Mouse (Mus musculus) limb, embryonic 10.5 days (tissue): ENCODE measurements around the gene Immp2l. TPM values are rescaled to one million over a fixed set of nuclear protein-coding genes. Genes with fewer than 3 reads are reported as not detected.

Experiments
- DNase-seq: peaks from one replicate; pipeline ENCODE4 v3.0.0-alpha.2; 2017; ENCODE audit warnings: low spot score
- H3K27ac ChIP-seq: fragments of 300-500 bp; sonication (generic); 2 replicates; pipeline ENCODE4 v1.5.1; 2016; ENCODE audit warnings: mild to moderate bottlenecking
- H3K27me3 ChIP-seq: fragments of 300-500 bp; sonication (generic); 2 replicates; pipeline ENCODE4 v1.6.1; 2016; ENCODE audit warnings: low read depth, mild to moderate bottlenecking; ENCODE audit not compliant: poor library complexity, severe bottlenecking
- H3K36me3 ChIP-seq: fragments of 300-500 bp; sonication (generic); 2 replicates; pipeline ENCODE4 v1.6.1; 2016; ENCODE audit warnings: mild to moderate bottlenecking, moderate library complexity
- H3K4me1 ChIP-seq: fragments of 300-500 bp; sonication (generic); 2 replicates; pipeline ENCODE4 v1.6.1; 2016
- H3K4me3 ChIP-seq: fragments of 300-500 bp; sonication (generic); 2 replicates; pipeline ENCODE4 v1.5.1; 2016; ENCODE audit warnings: mild to moderate bottlenecking, moderate library complexity
- H3K9me3 ChIP-seq: fragments of 300-500 bp; sonication (generic); replicated peaks from 2 replicates; pipeline ENCODE4 v1.6.1; 2016; ENCODE audit warnings: mild to moderate bottlenecking
- WGBS: fragments of 180-500 bp; shearing (Covaris S2); methylation state at CpG from one replicate; pipeline ENCODE4 v1.1.7; 2016; 5-methylcytosine and 5-hydroxymethylcytosine counted together
- polyA plus RNA-seq: library from polyadenylated mRNA; unstranded; fragments of >200 nt; fragmentation: Nextera tagmentation; extraction: Ambion mirVana; gene quantifications from 2 replicates; pipeline ENCODE4 v1.2.1, GENCODE M21; 2016

The Immp2l gene
- polyA plus RNA-seq, 1 experiment from 2014 or later: 8.5 TPM

DNA sequence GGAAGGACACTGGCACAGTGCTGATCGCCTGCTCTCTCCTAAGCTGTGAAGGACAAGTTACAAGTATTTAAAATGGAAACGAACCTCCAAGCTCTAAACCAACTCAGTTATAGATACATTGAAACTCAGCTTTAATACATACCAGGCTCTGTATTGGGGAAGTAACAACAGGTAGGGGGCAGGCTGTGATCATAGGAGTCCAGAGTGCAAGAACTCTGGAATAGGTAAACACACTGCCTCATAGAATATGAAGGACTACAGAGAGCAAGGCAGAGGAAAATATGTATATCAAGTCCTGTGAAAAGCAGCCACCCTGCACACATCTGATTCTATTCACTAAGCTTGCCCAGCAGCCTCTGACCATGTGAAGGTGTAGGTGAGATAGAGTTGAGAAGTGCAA, 99.3 kb downstream of the Immp2l start:
- 92% methylated on average over 2 of the region's 2 CpGs for WGBS
- Histone ChIP-seq H3K4me3 (no peak overlapping the region), H3K36me3 (no peaks in the 10 kb centered on the region), H3K4me1 (no peaks in the 10 kb centered on the region), H3K9me3 (no peaks in the 10 kb centered on the region), H3K27me3 (no peaks in the 10 kb centered on the region), H3K27ac (no peak overlapping the region)
- no peak for DNase-seq

DNA sequence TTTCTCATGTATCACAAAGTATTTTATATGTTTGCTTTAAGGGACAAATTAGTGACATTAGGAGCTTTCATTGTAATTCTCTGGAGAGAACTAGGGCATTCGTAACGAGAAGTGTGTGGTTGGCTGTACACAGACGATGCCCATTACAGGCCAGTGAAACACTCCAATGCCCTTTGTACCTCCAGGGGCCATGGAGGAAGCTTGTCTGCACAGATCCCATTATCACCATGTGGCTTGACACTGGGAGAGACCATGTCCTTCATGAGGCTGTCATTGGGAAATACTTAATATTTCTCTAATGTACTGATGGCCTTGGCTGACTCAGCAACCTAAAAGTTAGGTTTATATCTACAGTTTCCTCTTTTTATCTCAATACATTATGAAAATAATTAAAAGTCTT, 111.0 kb downstream of the Immp2l start:
- no peak for DNase-seq
- Histone ChIP-seq H3K4me1 (no peaks in the 10 kb centered on the region), H3K27me3 (no peaks in the 10 kb centered on the region), H3K36me3 (no peaks in the 10 kb centered on the region), H3K9me3 (no peaks in the 10 kb centered on the region), H3K4me3 (no peak overlapping the region), H3K27ac (no peak overlapping the region)
- 64% methylated on average over 3 of the region's 3 CpGs for WGBS

DNA sequence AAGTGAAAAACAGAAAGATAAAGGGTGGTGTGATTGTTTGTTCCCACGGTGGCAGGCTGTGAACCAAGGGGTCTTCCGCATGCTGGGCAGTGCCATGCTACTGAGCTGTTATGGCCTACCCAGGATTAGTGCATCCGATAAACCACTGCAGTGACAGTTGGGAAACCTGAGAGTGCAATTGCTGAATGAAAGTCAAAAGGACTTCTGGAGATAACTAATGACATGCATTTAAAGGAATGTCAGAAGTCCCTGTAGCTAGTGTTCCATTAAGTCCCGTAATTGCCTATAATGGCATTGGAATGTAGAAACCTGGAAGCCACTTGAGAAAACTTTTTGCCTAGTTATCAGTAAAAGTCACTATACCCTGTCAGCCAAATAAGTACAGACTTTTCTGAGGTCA, 135.7 kb downstream of the Immp2l start:
- H3K36me3 ChIP-seq: no peaks in the 10 kb centered on the region
- WGBS: 69% methylated on average over 4 of the region's 4 CpGs
- H3K9me3 ChIP-seq: no peaks in the 10 kb centered on the region
- DNase-seq: no peak
- no peaks in the 10 kb centered on the region for H3K4me1 ChIP-seq
- no peak overlapping the region for H3K27ac ChIP-seq
- H3K27me3 ChIP-seq: no peaks in the 10 kb centered on the region
- no peak overlapping the region for H3K4me3 ChIP-seq

DNA sequence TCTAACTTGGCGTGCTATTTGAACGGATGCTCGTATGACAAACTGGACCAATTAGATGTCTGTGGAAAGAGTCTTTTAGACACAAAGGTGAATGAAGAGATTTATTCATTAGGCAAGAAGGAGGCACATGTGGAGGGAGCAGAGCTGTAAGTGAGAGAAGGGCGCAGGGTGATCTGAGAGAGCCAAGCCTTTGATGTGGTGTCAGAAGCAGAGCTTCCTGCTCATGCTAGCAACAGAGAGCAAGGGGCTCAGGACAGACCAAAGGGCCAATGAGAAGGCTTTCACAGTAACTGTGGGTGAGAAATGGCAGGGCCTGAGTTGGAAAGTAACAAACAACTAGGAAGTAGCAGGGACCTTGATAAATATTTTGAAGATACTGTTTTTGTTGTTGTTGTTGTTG, 143.9 kb downstream of the Immp2l start:
- 49% methylated on average over 4 of the region's 4 CpGs for WGBS
- no peak overlapping the region for H3K4me3 ChIP-seq
- no peaks in the 10 kb centered on the region for H3K27me3 ChIP-seq
- H3K4me1 ChIP-seq: 0 out of 2 replicates have a peak, but pooled peaks cover 3% of the 10 kb centered on the region
- no peak for DNase-seq
- H3K36me3 ChIP-seq: no peaks in the 10 kb centered on the region
- no peak overlapping the region for H3K27ac ChIP-seq
- no peaks in the 10 kb centered on the region for H3K9me3 ChIP-seq

DNA sequence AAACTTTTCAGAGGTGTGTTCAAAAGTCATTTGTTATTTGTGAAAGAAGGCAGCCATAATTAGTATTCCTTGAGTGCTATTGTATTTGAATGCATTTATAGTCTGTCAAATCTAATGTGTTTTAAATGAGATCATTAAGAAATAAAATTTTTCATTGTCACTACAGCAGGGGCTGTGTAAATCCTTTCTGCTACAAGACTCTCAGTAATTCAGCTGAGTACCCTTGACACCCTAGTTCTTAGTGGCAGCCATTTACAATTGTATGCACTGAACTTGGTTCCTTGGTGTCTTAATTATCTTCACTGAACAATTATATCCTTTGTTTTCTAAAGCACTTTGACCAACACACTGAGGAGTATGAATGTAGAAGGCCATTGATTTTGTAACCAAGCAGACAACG, 146.2 kb downstream of the Immp2l start:
- no peak overlapping the region for H3K27ac ChIP-seq
- H3K4me3 ChIP-seq: no peak overlapping the region
- H3K9me3 ChIP-seq: no peaks in the 10 kb centered on the region
- H3K36me3 ChIP-seq: no peaks in the 10 kb centered on the region
- H3K4me1 ChIP-seq: 0 out of 2 replicates have a peak, but pooled peaks cover 3% of the 10 kb centered on the region
- 90% methylated on average over 1 of the region's 1 CpGs for WGBS
- no peaks in the 10 kb centered on the region for H3K27me3 ChIP-seq
- no peak for DNase-seq

DNA sequence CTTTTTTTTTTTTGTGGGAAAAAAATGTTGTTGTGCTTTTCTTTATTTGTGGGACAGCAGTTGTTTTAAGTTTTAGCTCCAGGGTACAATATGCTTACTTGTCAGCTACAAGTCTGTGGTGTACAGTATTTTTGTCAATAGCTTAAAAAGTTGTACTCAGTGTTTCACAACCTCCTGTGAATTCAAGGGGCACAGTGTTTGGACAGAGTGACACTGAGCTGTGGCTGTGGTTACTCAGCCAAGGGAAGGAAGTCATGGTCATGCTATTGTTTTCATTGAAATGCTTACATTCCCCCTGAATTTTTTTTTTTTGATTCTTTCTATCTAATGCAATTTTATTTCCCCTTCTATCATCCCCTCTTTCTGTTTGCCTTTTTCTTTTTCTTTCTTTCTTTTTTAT, 159.0 kb downstream of the Immp2l start:
- H3K4me3 ChIP-seq: no peak overlapping the region
- no peak for DNase-seq
- no peaks in the 10 kb centered on the region for H3K4me1 ChIP-seq
- H3K9me3 ChIP-seq: no peaks in the 10 kb centered on the region
- H3K36me3 ChIP-seq: no peaks in the 10 kb centered on the region
- no peak overlapping the region for H3K27ac ChIP-seq
- no peaks in the 10 kb centered on the region for H3K27me3 ChIP-seq

DNA sequence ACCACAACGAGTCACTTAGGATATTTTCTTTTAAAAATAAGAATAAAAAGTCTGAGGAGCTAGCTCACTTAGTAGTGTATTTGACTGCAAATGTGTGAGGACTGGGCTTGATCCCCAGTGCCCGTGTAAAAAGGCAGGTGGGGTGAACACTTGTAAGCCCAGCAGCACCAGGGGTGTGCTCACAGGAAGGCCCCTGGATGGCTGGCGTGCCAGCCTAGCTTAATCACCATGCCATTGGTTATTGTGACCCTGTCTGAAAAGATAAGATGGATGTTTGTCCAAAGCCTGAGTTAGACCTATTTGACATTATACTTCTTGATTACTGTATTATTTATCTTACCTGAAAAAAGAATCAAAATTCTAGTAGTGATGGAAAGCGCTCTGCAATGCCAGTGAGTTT, 161.2 kb downstream of the Immp2l start:
- DNase-seq: no peak
- 90% methylated on average over 4 of the region's 4 CpGs for WGBS

DNA sequence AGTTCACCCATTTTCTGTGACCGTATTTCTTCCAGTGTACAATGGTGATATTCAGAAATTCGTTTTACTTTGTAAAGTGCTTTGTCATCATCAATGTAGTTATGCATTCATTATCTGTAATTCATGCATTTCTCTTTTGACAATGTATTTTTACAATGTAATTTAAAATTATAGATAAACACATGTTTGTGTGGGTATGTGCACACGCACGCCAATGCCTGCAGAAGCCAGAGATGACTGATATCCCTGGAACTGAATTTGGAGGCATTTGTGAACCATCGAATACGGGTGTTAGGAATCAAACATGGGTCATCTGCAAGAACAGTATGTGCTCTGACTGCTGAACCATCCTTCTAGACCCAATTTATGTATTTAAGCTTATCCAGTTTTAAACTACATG, 161.6 kb downstream of the Immp2l start:
- H3K36me3 ChIP-seq: no peaks in the 10 kb centered on the region
- H3K27me3 ChIP-seq: no peaks in the 10 kb centered on the region
- no peak overlapping the region for H3K27ac ChIP-seq
- no peak overlapping the region for H3K4me3 ChIP-seq
- H3K9me3 ChIP-seq: no peaks in the 10 kb centered on the region
- no peaks in the 10 kb centered on the region for H3K4me1 ChIP-seq
- WGBS: 91% methylated on average over 6 of the region's 6 CpGs
- DNase-seq: no peak

More for the DNA sequence above, 161.2 kb downstream of the Immp2l start:
- H3K36me3 ChIP-seq: no peaks in the 10 kb centered on the region
- no peaks in the 10 kb centered on the region for H3K9me3 ChIP-seq
- no peak overlapping the region for H3K27ac ChIP-seq
- H3K27me3 ChIP-seq: no peaks in the 10 kb centered on the region
- H3K4me3 ChIP-seq: no peak overlapping the region
- H3K4me1 ChIP-seq: no peaks in the 10 kb centered on the region

DNA sequence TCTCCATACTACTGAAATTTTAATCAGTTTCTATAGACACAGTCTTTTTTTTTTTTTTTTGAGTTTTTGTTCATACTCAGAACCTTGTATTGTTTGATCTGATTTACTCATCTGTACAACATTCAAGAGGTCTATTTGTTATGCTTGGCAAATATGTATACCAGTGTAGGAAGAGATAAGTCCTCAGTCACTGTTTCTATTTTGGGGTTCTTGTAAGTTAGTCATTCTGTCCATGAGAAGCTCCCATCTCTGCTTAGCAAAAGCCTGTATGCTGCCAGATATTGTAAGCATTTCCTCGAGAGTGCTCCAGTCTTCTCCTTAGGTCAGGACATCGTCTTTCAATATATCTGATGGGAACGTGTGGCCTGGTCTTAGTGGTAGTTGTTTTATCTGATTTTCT, 168.9 kb downstream of the Immp2l start:
- no peak for DNase-seq
- Histone ChIP-seq H3K27me3 (no peaks in the 10 kb centered on the region), H3K36me3 (no peaks in the 10 kb centered on the region), H3K27ac (no peak overlapping the region), H3K4me3 (no peak overlapping the region), H3K9me3 (no peaks in the 10 kb centered on the region), H3K4me1 (peaks cover 16% of the 10 kb centered on the region)
- 83% methylated on average over 3 of the region's 3 CpGs for WGBS

DNA sequence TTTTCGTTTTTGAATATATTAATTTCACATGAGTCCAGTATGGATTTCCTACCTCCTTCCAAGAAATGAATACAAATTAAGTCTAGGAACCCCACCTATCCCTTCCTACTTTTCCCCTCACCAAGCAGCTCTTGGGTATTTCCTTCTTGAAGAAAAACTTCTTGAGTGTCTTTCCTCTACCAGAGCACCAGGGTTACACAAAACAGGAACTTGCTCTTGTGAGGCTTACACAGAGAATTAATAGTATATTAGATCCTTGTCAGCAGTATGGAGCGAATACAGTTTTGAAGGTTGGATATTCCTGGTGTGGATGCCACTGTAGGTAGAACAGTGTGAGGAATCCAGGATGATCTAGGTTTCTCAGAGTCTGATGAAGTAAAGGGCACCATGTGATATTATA, 172.5 kb downstream of the Immp2l start:
- DNase-seq: no peak
- Histone ChIP-seq H3K4me3 (no peak overlapping the region), H3K4me1 (peaks cover 16% of the 10 kb centered on the region), H3K9me3 (no peaks in the 10 kb centered on the region), H3K36me3 (no peaks in the 10 kb centered on the region), H3K27me3 (no peaks in the 10 kb centered on the region), H3K27ac (no peak overlapping the region)
- whole genome bisulfite sequencing: 91% methylated on average over 2 of the region's 2 CpGs

DNA sequence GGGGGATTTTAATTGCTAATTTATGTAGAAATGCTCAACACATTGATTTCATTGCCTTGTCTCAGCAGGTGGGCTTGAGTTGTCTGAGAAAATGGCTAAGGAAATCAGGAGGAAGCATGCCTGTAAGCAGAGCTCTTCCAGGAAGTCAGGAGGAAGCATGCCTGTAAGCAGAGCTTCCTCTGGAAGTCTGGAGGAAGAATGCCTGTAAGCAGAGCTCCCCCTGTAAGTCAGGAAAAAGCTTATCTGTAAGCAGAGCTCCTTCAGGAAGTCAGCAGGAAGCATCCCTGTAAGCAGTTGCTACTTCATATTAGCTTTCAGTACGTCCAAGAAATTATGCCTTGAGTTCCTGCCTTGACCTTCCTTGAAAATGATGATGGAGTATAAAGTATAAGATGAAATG, 191.3 kb downstream of the Immp2l start:
- no peak overlapping the region for H3K27ac ChIP-seq
- no peak overlapping the region for H3K4me3 ChIP-seq
- WGBS: 55% methylated on average over 1 of the region's 1 CpGs
- H3K4me1 ChIP-seq: no peaks in the 10 kb centered on the region
- H3K27me3 ChIP-seq: no peaks in the 10 kb centered on the region
- DNase-seq: no peak
- H3K36me3 ChIP-seq: no peaks in the 10 kb centered on the region
- no peaks in the 10 kb centered on the region for H3K9me3 ChIP-seq

DNA sequence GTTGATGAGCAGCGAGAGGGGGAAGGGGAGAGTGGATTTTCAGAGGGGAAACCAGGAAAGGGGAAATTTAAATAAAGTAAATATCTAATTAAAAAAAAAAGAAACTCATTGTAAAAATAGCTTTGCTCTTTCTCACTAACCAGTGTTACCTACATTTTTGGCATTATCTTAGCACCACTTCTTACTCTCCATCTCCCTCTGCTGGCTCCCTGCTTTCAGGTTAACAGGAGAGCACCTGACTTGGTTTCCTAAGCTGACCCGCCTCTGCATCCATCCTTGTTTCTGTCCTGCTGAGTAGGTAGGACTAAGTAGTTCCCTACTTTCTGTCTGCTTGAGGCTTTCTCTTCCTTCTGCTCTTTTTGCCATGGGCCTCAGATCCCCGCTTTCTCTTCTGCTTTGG, 198.0 kb downstream of the Immp2l start:
- no peaks in the 10 kb centered on the region for H3K9me3 ChIP-seq
- H3K27ac ChIP-seq: no peak overlapping the region
- H3K27me3 ChIP-seq: no peaks in the 10 kb centered on the region
- 56% methylated on average over 3 of the region's 3 CpGs for WGBS
- peaks cover 21% of the 10 kb centered on the region for H3K4me1 ChIP-seq
- DNase-seq: no peak
- no peak overlapping the region for H3K4me3 ChIP-seq
- H3K36me3 ChIP-seq: no peaks in the 10 kb centered on the region

DNA sequence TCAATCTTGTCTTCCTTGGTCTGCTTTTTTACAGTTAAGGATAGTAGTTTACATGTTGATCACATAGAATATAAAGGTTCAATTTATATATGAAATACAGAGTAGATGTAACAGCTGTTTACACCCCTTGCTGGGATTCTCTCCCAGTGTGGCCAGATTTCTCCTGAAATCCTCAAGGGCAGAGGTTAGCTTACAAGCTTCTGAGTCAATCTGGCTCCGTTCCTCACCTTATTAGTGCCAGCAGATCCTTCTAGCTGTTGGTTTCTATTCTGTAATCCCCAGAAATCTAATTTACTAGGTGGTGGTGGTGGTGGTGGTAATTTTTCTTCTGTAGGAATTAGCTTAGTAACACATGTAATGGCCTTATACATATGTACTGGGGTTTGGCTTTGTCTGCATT, 199.8 kb downstream of the Immp2l start:
- no peaks in the 10 kb centered on the region for H3K9me3 ChIP-seq
- no peaks in the 10 kb centered on the region for H3K36me3 ChIP-seq
- 58% methylated on average over 1 of the region's 1 CpGs for WGBS
- no peak overlapping the region for H3K4me3 ChIP-seq
- DNase-seq: no peak
- H3K27ac ChIP-seq: no peak overlapping the region
- H3K27me3 ChIP-seq: no peaks in the 10 kb centered on the region
- peaks cover 21% of the 10 kb centered on the region for H3K4me1 ChIP-seq

DNA sequence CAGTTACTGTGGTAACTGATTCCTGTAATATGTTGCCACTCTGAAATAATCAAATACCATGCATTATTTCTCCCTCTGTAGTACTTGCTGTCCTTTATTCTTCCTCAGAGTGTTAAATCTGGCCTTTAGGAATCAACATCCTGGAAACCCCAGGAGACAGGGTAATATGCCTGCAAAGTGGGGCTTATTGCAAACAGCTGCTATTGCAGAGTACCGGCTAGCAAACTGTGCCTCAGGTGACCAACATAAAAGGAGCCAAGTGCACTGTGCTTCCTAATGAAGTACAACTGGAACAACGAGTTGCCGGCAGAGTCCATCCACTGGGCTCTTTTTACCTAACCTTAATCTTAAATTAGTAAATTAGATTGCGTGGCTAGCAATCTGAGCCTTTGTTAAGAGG, 200.6 kb downstream of the Immp2l start:
- no peaks in the 10 kb centered on the region for H3K27me3 ChIP-seq
- no peaks in the 10 kb centered on the region for H3K9me3 ChIP-seq
- H3K36me3 ChIP-seq: no peaks in the 10 kb centered on the region
- DNase-seq: peak; percentile 41
- no peak overlapping the region for H3K4me3 ChIP-seq
- 36% methylated on average over 4 of the region's 4 CpGs for WGBS
- H3K27ac ChIP-seq: no peak overlapping the region
- H3K4me1 ChIP-seq: peaks cover 21% of the 10 kb centered on the region
